9 mouse cellular contexts compared by ENCODE assay signal in the genomic region with DNA sequence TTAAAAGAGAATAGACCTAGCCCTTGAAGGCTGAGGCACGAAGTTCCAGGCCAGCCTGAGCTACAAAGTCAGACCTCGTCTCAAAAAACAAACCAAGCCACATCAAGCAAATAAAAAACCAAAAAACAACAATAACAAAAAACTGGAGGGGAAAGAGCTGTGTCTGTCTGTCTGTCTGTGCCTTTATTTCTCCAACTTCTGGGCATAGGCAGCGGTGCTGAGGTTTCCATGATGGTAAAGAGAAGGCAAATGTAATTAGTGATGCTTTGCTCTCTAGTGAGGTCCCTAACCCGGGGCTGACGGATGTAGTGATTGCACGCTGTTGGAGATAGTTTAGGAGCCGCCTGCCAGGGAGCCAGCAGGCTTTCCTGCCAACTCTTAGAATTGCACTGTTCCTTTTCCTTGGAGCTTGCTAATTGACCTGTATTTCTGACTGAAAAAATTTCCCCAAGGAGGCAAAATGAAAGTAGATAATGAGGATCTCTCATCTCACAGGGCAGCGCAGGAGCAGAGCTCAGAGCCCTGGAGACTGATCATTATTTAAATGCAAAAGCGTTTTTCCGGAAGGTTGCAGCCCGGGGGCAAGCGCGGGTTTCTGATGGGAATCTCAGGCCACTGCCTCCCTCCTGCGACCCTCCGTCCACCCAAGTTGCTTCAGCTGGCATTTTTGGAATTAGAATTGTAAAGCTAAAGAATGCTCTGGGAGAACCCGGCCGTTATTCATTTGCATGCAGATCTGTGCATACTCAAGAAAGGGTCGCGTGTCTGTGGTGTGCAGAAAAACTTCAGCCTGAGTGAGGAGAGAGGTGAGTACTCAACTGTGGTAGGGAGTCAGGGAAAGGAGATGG. TPM values are rescaled to one million over a fixed set of nuclear protein-coding genes. Genes with fewer than 3 reads are reported as not detected.
DNase-seq lines count a peak whose midpoint lies in the region; ATAC-seq and TF ChIP-seq lines count a peak whose summit lies in the region.
"Had no signal": no experiment of that assay in that cellular context is flagged by ENCODE, and none has a peak within 500 bp of the region (broad histone marks: within the 10 kb centered on the region; RNA-seq: fewer than 3 reads in every experiment).

No protein-coding gene starts in this region.

- H3K4me1 ChIP-seq in kidney, embryonic 14.5 days (ENCODE audit: control insufficient read depth, insufficient read depth, low read length): no peaks in the 10 kb centered on the region
- H3K4me1 ChIP-seq in hindbrain, embryonic 15.5 days (replicated peaks): peaks cover 18% of the 10 kb centered on the region

- no peaks in the 10 kb centered on the region for H3K9me3 ChIP-seq in kidney, embryonic 14.5 days (ENCODE audit: control insufficient read depth, low read length)
- no peaks in the 10 kb centered on the region for H3K9me3 ChIP-seq in hindbrain, embryonic 15.5 days

- intact Hi-C loops in gastrocnemius, postnatal 14 days (cut with DNase I; ENCODE audit: low total_unique reads): no loop called here

- H3K27ac ChIP-seq in kidney, embryonic 14.5 days (ENCODE audit: low read depth, low read length): no peak overlapping the region
- peak overlapping the region; percentile 37; the same call in 1 of the 2 replicates for H3K27ac ChIP-seq in hindbrain, embryonic 15.5 days (replicated peaks)
- H3K27ac ChIP-seq: macrophage had no signal

- WGBS in kidney, embryonic 14.5 days: 6% methylated on average over 19 of the region's 19 CpGs
- 2% methylated on average over 19 of the region's 19 CpGs for whole genome bisulfite sequencing in hindbrain, embryonic 15.5 days

- peak overlapping the region; percentile 18; the same call in 1 of the 2 replicates for H3K4me3 ChIP-seq in kidney, embryonic 14.5 days (ENCODE audit: low read length)
- H3K4me3 ChIP-seq in hindbrain, embryonic 15.5 days: peak overlapping the region; percentile 21
- no peak overlapping the region for H3K4me3 ChIP-seq in myocyte

- TF ChIP-seq POLR2A in myocyte (IDR thresholded peaks at IDR 0.05; ENCODE audit: insufficient read length, low read depth): no peak

- no peak overlapping the region for H3ac ChIP-seq in myocyte (ENCODE audit: control insufficient read depth, insufficient read length)

- H3K79me2 ChIP-seq in myocyte (ENCODE audit: control insufficient read depth, insufficient read depth): no peaks in the 10 kb centered on the region

- no peak for DNase-seq in kidney, adult 8-10 months
- peak; percentile 31 for DNase-seq in embryo, embryonic 10 days (ENCODE audit: low spot score)
- no peak for DNase-seq in gastrocnemius, postnatal 14 days
- no peak for DNase-seq in spleen, adult 12 weeks (ENCODE audit: low spot score)
- DNase-seq in thymus, postnatal 25 days: no peak

- H3K27me3 ChIP-seq in kidney, embryonic 14.5 days (ENCODE audit: control insufficient read depth, insufficient read depth, low read length): no peaks in the 10 kb centered on the region
- H3K27me3 ChIP-seq in hindbrain, embryonic 15.5 days: no peaks in the 10 kb centered on the region
- H3K27me3 ChIP-seq in myocyte (ENCODE audit: control insufficient read depth, insufficient read depth, insufficient read length): no peaks in the 10 kb centered on the region

- ATAC-seq in kidney, embryonic 14.5 days (ENCODE audit: low FRiP score, low TSS enrichment): no peak
- ATAC-seq in hindbrain, embryonic 15.5 days (ENCODE audit: low FRiP score, low read depth): peak; percentile 68

- peak overlapping the region; percentile 38 for H3K4me2 ChIP-seq in kidney, embryonic 14.5 days (replicated peaks; ENCODE audit: low read depth, low read length)
- H3K4me2 ChIP-seq in hindbrain, embryonic 15.5 days: peak overlapping the region; percentile 53
- peak overlapping the region; percentile 62 for H3K4me2 ChIP-seq in myocyte (ENCODE audit: low read depth)

- H3K9ac ChIP-seq in kidney, embryonic 14.5 days (ENCODE audit: low read depth, low read length): no peak overlapping the region
- peak overlapping the region; percentile 6; the same call in 1 of the 2 replicates for H3K9ac ChIP-seq in hindbrain, embryonic 15.5 days

- H3K36me3 ChIP-seq in kidney, embryonic 14.5 days (ENCODE audit: control insufficient read depth, insufficient read depth, low read length): no peaks in the 10 kb centered on the region
- no peaks in the 10 kb centered on the region for H3K36me3 ChIP-seq in hindbrain, embryonic 15.5 days
- no peaks in the 10 kb centered on the region for H3K36me3 ChIP-seq in myocyte (ENCODE audit: control insufficient read depth, insufficient read depth)

TF ChIP-seq in myocyte, 11 proteins besides CTCF, POLR2A, EP300 and RAD21:
- no peak for TF ChIP-seq TCF12 (IDR thresholded peaks at IDR 0.05; ENCODE audit: insufficient read depth, poor library complexity, severe bottlenecking)
- TF ChIP-seq MAX (IDR thresholded peaks at IDR 0.05; ENCODE audit: low read depth): no peak
- no peak for TF ChIP-seq POLR2AphosphoS2 (IDR thresholded peaks at IDR 0.05; ENCODE audit: insufficient read length, low read depth)
- TF ChIP-seq REST (IDR thresholded peaks at IDR 0.05; ENCODE audit: insufficient read depth, insufficient read length): no peak
- TF ChIP-seq CEBPB (IDR thresholded peaks at IDR 0.05; ENCODE audit: insufficient read depth, poor library complexity, severe bottlenecking): no peak
- no peak for TF ChIP-seq USF1 (IDR thresholded peaks at IDR 0.05; ENCODE audit: low read depth)
- TF ChIP-seq MYOG (IDR thresholded peaks at IDR 0.05; ENCODE audit: control insufficient read depth in 1 of 3, insufficient read depth in 1 of 3, insufficient read length in 2 of 3, low read depth in 2 of 3): no peak
- TF ChIP-seq MYOD1 (IDR thresholded peaks at IDR 0.05; ENCODE audit: control insufficient read depth in 1 of 3, insufficient read length in 2 of 3, low read depth in 2 of 3): no peak
- TF ChIP-seq TCF3 (IDR thresholded peaks at IDR 0.05; ENCODE audit: insufficient read length, low read depth): no peak
- no peak for TF ChIP-seq E2F4 (IDR thresholded peaks at IDR 0.05; ENCODE audit: insufficient read depth)
- TF ChIP-seq SRF (IDR thresholded peaks at IDR 0.05; ENCODE audit: control insufficient read depth, insufficient read length, low read depth): no peak

RNA-seq across cellular contexts. Expression of a gene that starts 14.1 kb away (rescaled TPM):
- 0.74 and 1.1 TPM in 2 replicates for polyA plus RNA-seq in kidney, embryonic 14.5 days (2014; fragmentation: Nextera tagmentation; extraction: Ambion mirVana)
- polyA plus RNA-seq in hindbrain, embryonic 15.5 days (2015; fragmentation: Nextera tagmentation; extraction: Ambion mirVana): 5.4 and 5.5 TPM in 2 replicates
- polyA plus RNA-seq in myocyte (2012; fragmentation: generic; extraction: Trizol): 0.23 TPM
- 1 to 10 TPM; 1.3 to 1.7 TPM for total RNA-seq in gastrocnemius, postnatal 14 days (2021)

RNA-seq across cellular contexts. Expression of a gene that starts 49.1 kb away (rescaled TPM):
- polyA plus RNA-seq in kidney, embryonic 14.5 days (2014; fragmentation: Nextera tagmentation; extraction: Ambion mirVana): 41.7 and 43.8 TPM in 2 replicates
- 32.2 and 33.0 TPM in 2 replicates for polyA plus RNA-seq in hindbrain, embryonic 15.5 days (2015; fragmentation: Nextera tagmentation; extraction: Ambion mirVana)
- 9.1 TPM for polyA plus RNA-seq in myocyte (2012; fragmentation: generic; extraction: Trizol)
- total RNA-seq in gastrocnemius, postnatal 14 days (2021): 10 to 100 TPM; 13.7 to 15.6 TPM

RNA-seq across cellular contexts. Expression of a gene that starts 51.4 kb away (rescaled TPM):
- polyA plus RNA-seq in kidney, embryonic 14.5 days (2014; fragmentation: Nextera tagmentation; extraction: Ambion mirVana): 85.4 and 161 TPM in 2 replicates
- polyA plus RNA-seq in hindbrain, embryonic 15.5 days (2015; fragmentation: Nextera tagmentation; extraction: Ambion mirVana): 514 and 529 TPM in 2 replicates
- 68.3 TPM for polyA plus RNA-seq in myocyte (2012; fragmentation: generic; extraction: Trizol)
- 10 to 100 TPM; 32.3 to 49.3 TPM for total RNA-seq in gastrocnemius, postnatal 14 days (2021)
